Mouse (Mus musculus) 3T3-L1 (cell line): ENCODE measurements around the gene Cerk.
"Not testable (repeated sequence)": the region's sequence is repeated elsewhere in the genome, so short reads cannot be mapped to it uniquely, and the experiment has no call there.

Source experiments
- DNase-seq: peaks from one replicate; pipeline ENCODE4 v3.0.0-alpha.2; 2015; ENCODE audit warnings: low read depth, low spot score

Gene Cerk

GRCm38 (mm10) chr15:86117115-86118100, 68.5 kb downstream of the Cerk start:
- no peak for DNase-seq

GRCm38 (mm10) chr15:86116421-86116820, 69.5 kb downstream of the Cerk start:
- DNase-seq, result no peak

DNA sequence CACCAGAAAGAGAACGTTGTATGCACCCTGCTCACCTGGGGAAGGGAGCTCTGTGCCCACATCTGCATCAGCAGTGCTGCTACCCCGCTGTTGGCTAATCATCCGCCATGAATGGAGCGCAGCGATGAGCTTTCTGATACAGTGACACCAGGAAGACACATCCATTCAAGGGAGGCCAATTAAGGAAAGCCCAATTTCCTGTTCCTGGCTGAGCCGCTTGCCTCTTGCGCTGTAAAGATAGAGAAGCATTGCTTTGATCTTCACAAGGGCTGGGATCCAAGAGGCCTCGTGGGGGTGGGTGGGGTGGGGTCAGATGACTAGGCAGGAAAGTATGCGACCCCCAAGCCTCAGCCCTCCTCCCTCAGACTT, 72.6 kb downstream of the Cerk start:
- DNase-seq, result no peak

DNA sequence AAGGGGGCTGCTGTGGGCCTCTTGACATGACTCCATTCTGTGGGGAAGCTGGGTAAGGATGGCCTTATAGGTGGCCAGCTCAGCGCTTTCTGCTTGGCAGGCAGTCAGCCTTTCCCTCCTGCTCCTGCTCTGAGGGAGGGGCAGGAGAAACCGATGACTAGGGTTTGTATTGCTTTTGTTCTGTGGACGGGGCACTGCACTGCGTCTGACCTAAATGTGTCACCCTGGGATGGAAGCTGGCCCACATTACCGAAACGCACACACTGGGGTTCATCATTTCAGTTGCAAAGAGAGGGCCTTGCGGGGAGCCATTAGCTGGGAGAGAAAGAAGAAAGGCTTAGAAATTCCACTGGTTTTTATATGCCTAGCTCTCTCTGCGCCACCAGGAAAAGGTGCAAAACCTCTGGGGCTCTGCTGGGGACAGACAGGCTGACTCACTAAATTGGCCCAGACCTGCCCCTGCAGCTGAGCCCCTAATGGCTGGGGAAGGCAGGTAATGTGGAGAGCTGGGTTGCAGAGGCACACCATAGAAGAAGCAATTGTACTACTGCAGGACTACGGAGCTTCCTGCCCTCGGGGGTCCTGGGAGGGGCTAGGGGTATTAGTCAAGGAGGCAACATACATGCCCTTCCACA, 73.1 kb downstream of the Cerk start:
- DNase-seq, result peak; percentile 73

- peak; percentile 34 for DNase-seq
Observed at GRCm38 (mm10) chr15:86110361-86111103, 75.4 kb downstream of the Cerk start.

- DNase-seq, result no peak
Observed at GRCm38 (mm10) chr15:86109650-86110211, 76.2 kb downstream of the Cerk start.

DNA sequence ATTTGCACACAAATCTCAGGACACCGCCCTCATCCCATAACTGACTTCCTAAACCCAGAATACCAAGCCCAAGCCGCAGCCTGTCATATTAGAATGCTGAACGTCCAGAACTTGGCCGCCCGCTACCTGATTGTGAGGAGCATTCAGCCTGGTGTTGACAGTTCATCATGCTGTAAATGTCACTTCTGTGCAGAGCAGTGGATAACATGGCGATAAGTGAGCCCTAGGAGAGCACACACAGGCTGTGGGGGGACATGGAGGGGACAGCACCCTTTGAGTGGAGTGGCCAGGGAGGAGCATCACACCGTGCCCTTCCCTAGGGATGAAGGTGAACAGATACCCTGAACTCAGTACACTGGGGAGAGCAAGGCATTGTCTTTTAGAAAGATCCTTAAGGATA, 76.7 kb downstream of the Cerk start:
- no peak for DNase-seq

- no peak for DNase-seq
Observed at GRCm38 (mm10) chr15:86107831-86108471, 78.0 kb downstream of the Cerk start.

DNA sequence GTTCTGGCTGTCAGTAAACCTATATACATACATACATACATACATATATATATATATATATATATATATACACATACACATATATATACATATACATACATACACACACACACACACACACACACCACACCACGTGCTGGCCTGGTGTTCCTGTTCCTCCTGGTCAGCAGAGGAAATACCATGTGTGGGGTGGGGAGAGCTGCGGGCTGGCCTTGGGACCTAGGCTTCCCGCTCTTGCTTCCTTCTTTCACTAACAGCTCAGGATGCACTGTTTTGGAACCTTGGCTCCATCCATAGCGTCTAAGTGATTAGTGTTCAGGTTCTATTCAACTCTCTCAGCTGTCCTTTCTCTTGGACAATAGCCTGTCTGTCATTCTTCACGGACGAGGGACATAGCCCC, 80.2 kb downstream of the Cerk start:
- DNase-seq, result no peak

- no peak for DNase-seq
Observed at GRCm38 (mm10) chr15:86105345-86105697, 80.6 kb downstream of the Cerk start.

GRCm38 (mm10) chr15:86104401-86105344, 81.3 kb downstream of the Cerk start:
- no peak for DNase-seq

GRCm38 (mm10) chr15:86102308-86102707, 83.6 kb downstream of the Cerk start:
- DNase-seq, result no peak

DNA sequence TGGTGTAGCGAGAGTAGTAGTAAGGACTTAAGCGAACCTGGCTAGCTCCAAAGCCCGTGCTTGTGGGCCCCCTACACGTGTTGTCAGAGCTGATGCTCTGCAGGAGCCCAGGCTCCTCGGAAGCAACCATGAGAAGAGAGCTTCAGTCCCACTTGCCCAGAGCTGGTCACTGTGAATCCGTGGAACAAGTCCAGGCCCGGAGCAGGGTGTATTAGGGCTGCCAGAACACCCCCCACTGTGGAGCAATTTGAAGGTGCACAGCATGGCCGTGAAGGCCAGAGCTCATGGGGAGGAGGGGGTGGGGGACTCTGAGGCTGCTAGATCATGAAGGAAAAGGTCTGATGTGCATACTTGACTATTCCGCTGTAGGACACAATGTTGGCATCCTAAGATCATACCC, 84.4 kb downstream of the Cerk start:
- no peak for DNase-seq

- no peak for DNase-seq
Observed at GRCm38 (mm10) chr15:86097871-86098270, 88.1 kb downstream of the Cerk start.

DNA sequence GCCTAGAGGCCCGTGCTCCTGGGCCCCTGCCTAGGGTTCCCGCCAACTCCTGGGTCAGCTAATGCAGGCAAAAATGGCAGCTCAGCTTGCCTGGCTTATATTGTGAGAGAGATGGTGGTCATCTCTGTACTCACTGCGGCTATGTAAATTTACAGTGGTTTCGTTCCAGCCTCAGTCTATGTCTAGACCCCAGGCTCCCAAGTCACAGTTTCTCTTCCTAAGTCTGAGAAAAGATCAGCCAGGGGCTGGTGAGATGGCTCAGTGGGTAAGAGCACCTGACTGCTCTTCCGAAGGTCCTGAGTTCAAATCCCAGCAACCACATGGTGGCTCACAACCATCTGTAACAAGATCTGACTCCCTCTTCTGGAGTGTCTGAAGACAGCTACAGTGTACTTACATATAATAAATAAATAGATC, 89.3 kb downstream of the Cerk start:
- DNase-seq, result not testable (repeated sequence)

DNA sequence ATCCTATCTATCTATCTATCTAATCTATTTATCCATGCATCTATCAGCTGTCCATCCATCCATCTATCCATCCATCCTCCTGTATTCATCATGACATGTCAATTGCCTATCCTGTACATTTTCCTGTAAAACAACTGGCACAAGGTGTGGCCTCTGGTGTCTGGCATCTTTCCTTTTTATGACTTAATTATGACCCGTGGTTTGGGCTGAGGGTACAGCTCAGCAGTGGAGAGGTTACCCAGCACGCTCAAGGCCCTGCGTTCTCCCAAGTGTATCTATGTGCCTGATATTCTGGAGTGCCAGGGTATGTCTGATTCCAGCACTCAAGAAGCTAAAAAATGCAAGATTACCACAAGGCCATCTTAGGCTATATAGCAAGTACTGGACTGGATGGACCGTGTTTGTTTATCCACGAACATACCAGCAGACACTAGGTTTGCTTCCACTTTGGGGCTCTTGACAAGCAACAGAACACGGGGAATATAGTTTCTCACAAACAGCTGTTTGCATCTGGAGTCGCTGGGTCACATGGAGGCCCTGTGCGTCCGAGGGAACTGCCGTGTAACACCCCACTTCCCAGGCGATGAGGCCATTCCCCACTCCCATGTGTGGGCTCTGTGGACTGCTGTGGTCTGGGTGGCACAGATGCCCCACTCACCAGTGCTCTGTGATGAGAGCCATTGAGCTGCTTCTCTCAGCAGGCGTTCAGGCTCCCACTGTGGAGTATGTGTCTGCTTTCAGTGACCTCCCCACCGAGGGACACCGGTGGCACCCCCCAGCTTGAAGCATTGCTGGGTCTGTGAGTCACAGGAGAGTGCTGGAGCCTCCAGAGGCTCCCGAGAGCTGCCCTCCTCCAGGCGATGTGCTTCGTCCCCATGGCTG, 90.0 kb downstream of the Cerk start:
- peak; percentile 48 for DNase-seq

DNA sequence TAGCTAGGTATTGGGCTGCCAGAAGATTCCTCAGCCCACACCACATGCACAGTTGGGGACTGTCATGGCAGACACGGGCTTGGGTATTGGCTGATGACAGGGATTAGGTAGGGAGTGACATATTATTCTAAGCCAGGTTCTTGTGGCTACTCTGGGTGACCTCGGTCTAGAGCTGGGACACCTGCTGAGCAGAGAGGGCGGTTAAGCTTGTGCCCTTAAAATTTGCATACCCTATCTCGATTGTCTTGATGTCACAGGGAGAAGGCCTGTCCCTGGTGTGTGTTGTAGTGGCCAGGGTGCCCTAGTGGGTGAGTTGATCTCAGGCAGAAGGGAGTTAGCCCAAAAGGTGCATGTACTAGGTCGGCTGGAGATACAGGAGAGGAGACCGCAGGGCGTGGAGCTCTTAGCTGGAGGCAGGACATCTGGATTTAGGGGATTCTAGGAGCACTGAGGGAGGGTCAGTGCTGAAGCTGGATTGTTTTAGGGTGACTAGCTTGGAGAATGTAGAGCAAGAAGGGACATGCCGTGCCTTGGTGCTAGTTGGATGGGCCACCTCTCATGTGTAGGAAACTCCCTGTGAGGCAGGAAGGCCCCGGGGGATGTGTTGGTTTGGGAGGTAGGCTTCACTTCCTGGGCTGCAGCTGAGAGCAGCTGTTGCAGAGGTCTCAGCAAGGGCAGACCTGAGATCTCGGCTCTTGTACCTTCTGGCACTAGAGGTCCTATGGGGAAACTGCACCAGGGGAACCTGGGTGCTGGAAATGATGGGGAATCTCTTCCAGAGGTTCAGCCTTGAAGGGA, 91.4 kb downstream of the Cerk start:
- DNase-seq, result no peak

DNA sequence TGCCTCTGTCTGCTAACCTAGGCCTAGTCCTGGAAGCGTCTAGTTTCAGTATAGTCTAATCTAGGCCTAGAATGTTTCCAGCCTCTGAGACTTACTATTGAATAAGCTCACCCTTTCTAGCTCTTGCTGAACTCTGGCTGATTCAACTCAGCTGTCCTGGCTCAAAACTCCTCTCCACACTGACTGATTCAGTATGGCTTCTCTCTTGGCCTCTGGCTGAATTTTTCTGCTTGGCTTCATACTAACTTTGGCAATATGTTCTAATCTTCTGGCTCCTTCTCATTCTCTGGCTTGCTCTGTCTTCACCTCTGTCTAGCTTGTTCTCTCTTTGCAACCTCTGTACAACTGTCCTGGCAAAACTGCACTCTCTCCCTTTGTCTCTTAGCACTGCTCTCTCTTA, 92.7 kb downstream of the Cerk start:
- no peak for DNase-seq
